Mouse (Mus musculus): ENCODE data around the gene Fam241a.

Gene Fam241a

GRCm38 (mm10) chr3:127895792-127896541 is at the start of gene Fam241a:
Fam241a (minus strand) TSS chr3:127896324.
- peak; percentile 87 for DNase-seq (ENCODE audit: low read depth, low spot score)

- DNase-seq (ENCODE audit: low read depth, low spot score), result no peak
These were observed 36.3 kb upstream of the Fam241a start for GRCm38 (mm10) chr3:127932453-127932852.

DNA sequence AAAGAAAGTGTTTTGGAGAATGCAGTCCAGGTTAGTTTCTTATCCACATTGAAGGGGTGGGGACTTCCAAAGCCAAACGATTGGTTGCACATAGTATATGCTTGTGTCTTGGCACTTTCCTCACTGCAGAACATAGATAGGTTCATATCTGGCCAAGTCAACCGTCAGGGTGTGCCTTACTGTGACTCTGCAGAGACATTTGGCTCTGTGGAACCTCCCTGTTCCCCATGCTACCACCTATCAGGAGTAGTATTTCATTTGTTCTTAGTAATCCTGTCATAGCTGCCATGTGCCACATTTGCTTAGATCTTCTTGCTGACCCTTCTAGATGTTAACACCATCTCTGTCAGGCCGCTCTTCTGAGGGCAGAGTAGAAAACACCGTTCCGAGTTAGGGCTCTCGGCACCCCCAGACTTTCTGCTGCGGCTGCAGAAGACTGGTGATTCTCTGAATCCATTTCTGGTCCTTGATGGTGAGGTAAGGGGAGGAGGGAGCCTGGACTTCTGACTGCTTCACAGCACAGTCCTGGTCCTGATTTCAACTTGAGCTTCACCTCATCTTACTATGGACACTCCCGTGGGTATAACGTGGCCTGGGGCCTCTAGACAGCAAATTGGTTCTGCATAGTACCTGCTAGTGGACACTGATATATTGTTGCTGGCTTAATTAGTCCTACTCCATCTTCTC is 34.3 kb upstream of the Fam241a start:
- no peak for DNase-seq (ENCODE audit: low read depth, low spot score)

DNA sequence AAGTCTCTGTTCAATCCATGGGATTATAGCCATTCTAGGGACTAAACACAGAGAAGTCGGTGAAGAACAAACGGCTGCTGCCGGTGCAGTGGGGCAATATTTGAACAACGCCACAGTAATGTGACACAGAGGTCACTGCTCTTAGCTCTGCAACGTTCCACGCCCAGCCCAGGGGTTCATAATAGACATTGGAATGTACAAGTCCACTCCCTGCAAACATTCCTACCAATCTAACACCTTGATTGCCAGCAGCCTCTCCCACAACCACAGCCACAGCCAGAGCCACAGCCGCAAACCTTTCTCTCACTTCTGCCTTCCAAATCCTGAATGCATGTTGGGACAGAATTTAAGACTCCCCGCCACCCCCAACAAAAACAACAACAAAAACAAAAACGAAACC is 33.8 kb upstream of the Fam241a start:
- DNase-seq (ENCODE audit: low read depth, low spot score), result no peak

- DNase-seq (ENCODE audit: low read depth, low spot score), result no peak
These were observed 30.6 kb upstream of the Fam241a start for GRCm38 (mm10) chr3:127926635-127927183.

DNA sequence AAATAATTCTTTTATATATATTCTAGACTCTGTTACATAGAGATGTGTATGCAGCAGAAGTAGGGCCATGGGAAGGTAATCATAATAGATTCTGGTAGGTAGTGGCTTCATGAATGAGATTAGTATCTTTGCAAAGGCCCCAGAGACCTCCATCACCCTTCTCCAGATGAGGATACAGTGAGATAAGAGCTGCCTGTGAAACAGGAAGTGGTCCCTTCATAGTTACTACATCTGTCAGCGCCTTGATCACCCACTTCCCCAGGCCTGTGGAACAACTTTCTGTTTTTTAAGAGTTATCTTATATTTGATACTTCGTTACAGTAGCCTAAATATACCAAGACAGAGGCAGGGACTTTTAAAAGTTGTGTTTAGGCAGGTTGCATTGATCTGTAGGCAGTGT is 28.3 kb upstream of the Fam241a start:
- DNase-seq (ENCODE audit: low read depth, low spot score), result peak; percentile 47

DNA sequence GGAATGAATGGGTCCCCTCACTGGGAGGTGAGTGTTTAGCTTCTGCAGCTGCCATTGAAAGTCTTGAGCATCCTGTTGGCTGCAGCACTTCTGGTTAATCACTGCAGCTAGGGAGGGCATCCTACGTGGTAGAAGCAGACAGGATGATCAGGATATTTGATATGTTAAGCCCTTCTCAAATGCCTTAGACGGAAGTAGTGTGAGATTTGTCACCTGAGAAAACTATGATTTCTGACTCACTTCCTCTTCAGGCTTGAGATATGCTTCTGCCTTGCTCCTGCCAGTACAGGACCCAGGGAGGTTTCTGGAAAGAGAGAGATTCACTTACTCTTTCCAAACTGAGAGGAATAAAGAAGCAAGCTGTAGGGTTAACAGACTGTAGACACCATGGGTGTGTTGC is 27.1 kb upstream of the Fam241a start:
- peak; percentile 36 for DNase-seq (ENCODE audit: low read depth, low spot score)

DNA sequence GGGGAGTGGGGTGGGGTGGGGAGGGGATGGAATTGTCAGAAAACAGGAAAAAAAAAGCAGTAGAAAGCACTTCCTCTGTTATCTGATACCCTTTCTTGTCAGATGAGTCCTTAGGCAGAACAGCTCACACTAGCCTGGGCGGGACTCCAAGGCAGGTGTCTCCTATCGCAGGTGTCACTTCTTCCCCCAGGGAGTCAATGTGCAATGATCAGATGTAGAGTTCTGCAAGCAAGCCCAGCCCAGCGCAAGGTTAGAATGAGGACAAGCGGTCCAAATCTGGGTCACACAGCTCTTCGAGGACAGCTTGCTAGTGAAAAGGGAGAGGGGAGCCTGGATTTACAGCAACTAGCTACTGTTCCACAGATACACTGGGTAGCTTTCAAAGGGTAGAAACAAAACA is 26.0 kb upstream of the Fam241a start:
- DNase-seq (ENCODE audit: low read depth, low spot score), result peak; percentile 5

DNA sequence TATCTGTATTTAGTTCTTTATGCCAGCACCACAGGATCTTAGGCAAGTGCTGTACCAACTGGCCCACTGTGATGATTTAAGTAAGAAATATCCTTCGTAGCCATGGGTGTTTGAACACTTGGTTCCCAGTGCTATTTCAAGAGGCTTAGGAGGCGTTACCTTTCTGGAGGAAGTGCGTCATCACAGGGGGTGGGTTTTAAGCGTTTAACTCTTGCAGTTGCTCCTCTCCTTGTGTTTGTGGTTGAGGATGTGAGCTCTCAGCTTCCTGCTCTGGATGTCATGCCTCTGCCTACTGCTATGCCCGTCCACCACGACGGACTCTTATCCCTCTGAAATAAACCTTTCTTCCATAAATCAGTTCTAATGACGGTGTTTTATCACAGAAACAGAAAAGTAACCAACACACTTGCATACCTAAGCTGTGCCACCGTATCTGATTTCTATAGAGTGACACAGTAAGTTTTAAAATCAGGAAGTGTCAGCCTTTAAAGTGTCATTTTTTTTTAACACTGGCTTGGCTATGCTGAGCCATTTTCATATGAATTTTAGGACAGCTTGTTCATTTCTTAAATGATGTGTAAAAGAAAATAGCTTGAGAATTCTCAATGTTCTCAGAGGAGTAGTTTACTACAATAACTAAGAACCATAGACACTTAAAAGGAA is 22.0 kb upstream of the Fam241a start:
- DNase-seq (ENCODE audit: low read depth, low spot score), result no peak

GRCm38 (mm10) chr3:127917549-127917948 is 21.4 kb upstream of the Fam241a start:
- DNase-seq (ENCODE audit: low read depth, low spot score), result no peak

- no peak for DNase-seq (ENCODE audit: low read depth, low spot score)
These were observed 19.7 kb upstream of the Fam241a start for GRCm38 (mm10) chr3:127915656-127916334.

DNA sequence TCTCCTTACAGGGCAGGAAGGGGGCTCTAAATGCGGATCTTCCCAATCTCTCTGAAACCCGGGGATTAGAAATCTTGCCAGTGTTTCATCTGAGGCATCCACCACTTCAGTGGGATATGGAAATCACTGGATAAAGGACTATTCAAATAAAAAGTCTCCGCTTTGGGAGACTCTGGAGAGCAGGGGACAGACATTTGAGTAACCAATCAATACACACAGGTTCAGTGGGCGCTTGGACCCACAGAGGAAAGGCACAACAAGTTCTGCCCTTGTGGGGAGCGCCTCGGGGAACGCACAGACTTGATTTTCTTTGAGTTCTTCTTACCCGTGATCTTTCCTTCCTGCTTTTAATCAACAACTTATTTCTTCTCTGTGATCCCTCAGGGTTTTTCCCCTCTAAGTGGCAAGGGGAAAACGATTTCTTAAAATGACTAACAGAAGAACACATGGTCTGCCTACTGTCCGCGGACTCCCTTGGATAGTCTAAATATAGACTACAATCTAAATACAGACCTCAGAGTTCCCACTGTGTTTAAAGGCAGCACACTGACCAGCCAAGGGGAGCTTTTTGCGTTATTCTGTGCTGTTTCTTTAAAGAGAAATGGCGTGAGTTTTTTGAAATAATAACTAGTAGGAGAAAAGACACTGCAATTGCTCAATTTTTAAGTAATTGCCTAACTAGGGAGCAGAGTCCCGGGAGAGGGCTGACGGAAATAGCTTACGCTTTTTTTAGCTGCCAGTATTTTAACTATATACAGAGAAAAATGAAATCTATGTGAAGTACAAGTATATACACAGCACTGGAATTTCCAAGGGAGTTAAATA is 18.0 kb upstream of the Fam241a start:
- DNase-seq (ENCODE audit: low read depth, low spot score), result no peak

- no peak for DNase-seq (ENCODE audit: low read depth, low spot score)
These were observed 13.8 kb upstream of the Fam241a start for GRCm38 (mm10) chr3:127909941-127910340.

DNA sequence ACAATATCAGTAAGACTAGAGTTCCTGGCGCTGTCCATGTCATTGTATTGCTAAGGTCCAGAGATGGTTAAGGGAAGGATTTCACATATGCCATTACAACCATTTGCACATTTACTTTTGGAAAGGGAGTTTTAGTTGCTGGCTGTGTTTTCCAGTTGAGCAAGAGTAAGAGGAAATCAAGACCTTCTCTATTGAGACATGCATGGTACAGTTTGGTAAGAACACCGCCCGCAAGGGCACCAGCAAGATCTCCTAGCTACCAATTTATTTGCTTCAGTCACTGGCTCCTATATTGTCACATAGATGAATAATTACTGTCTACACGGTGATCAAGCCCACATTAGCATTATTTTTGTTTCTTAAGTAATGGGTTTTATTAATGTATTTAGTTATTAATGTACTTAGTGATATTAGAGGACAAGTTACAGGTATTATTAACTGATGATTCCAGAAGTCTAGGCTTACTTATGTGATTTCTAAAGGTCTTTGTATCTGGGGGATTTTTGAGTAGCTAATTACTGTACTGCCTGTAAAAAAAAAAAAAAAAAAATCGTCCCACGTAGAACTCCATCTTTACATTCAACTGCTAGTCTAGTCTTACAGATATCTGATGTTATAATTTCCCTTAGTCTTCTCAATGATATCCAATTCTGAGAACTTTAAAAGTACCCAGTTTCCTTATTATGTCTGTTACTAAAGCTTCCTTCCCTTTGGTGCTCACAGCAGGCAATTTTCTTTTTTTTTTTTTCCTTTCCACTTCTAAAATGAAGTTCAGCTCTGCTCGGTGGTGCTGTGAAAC is 944 bp downstream of the Fam241a start:
- DNase-seq (ENCODE audit: low read depth, low spot score), result no peak

GRCm38 (mm10) chr3:127893902-127894301 is 2.2 kb downstream of the Fam241a start:
- no peak for DNase-seq (ENCODE audit: low read depth, low spot score)

GRCm38 (mm10) chr3:127891906-127892305 is 4.2 kb downstream of the Fam241a start:
- DNase-seq (ENCODE audit: low read depth, low spot score), result no peak

- no peak for DNase-seq (ENCODE audit: low read depth, low spot score)
These were observed 6.1 kb downstream of the Fam241a start for GRCm38 (mm10) chr3:127890008-127890407.

DNA sequence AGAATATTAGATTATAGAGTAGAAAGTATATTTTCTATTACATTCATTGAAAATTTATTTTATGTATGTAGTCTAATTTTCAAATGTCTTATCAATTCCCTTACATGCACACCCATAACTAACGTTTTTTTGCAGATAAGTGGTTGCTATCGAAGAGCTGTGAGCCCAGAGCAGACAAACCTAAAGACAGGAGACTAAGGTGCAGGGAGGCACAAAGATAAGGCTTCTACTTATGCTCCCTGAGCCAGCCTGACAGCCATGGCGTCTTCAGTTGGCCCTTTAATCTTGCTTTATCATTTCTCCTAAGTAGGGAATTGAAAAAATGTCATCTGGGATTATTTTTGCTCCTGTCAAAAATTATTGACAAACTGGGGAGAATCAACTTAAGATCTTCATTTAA is 6.6 kb downstream of the Fam241a start:
- DNase-seq (ENCODE audit: low read depth, low spot score), result no peak

GRCm38 (mm10) chr3:127881684-127882083 is 14.4 kb downstream of the Fam241a start:
- DNase-seq (ENCODE audit: low read depth, low spot score), result no peak

- DNase-seq (ENCODE audit: low read depth, low spot score), result no peak
These were observed 16.2 kb downstream of the Fam241a start for GRCm38 (mm10) chr3:127879968-127880367.

Measured in A20 (cell line).